Mouse (Mus musculus): ENCODE results near the gene Gm14862.

DNA sequence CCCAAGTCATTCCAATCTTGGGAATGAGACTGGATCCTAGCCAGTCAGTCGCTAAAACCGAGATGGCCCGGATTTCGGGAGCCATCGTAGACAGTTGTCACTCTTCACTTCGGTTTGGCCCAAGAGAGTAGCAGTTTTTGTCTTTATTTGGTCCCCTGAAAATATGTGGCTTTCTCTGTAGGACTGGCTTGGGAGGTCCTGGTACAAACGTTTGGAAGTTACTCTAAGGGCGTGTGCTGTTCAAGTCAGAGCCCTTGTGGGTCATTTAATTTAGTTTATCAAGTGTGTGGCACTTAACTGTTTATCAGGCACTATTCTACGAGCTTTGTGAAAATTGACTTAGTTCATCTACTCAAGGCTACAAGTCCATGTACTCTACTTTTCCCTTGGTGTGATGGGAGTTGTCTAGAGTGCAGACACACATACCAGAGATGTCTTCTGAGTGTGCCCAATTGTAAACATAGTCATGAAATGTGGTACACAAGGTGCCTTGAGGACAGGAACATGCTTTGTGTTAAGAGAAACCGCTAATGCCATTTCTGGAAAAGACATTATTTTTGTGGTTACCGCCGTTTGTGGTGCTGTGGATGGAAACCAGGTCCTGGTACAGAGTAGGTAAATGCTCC, 16.8 kb upstream of the Gm14862 start:
- TF ChIP-seq CTCF (conservative IDR thresholded peaks at IDR 0.05; ENCODE audit: insufficient read depth, insufficient read length, low read depth, low read length) (no peak), POLR2A (IDR thresholded peaks at IDR 0.05; ENCODE audit: low read depth, low read length) (no peak)
